Mouse (Mus musculus): ENCODE measurements around the gene Ctsw. TPM values are rescaled to one million over a fixed set of nuclear protein-coding genes. Genes with fewer than 3 reads are reported as not detected.

Ctsw gene
- polyA plus RNA-seq, 1 experiment from 2014 or later = 0.82 TPM

- Histone ChIP-seq H3K4me1 (peaks cover 40% of the 10 kb centered on the region), H3K27ac (peak overlapping the region; percentile 89), H3K4me3 (peak overlapping the region; percentile 73), H3K9me3 (no peaks in the 10 kb centered on the region), H3K4me2 (peak overlapping the region; percentile 97), H3K9ac (peak overlapping the region; percentile 71), H3K27me3 (no peaks in the 10 kb centered on the region), H3K36me3 (peaks cover 20% of the 10 kb centered on the region)
- under 1% methylated on average over 70 of the region's 70 CpGs for WGBS
- peak; percentile 92 for ATAC-seq (ENCODE audit: insufficient number of reproducible peaks, low FRiP score, low TSS enrichment, low read depth)
Measured at GRCm38 (mm10) chr19:5456922-5457745, 11.2 kb downstream of the Ctsw start.

DNA sequence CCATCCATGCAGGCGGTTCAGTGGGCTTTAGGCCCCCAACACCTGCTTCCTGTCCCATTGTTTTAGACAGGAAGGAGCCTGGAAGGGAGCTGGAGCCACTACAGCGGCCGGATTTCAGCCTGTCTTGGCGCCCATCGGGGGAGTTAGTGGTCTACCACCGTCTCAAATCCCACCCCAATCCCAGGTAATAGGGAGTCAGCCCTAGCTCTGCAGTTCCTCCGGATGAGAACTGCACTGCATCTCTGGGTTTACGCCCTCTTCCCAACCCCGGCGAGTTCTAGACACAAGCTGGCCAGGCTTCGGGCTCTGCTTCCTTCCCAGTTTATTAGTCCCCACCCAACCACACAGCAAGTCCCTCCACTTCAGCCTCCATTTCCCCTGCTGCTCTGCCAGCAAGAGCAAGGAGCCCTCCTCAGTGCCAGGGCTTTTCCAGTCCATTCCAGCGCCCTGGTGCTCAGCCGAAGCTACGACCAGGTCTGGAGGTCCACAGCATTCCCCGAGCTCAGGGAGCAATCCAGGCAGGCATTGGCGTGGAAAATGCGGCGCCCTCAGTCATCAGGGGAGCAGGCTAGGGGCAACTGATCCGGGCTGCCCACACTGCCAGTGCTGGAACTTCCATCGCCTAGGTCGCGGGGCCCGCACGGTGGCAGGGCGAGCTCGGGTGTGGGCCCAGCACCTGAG is 11.9 kb downstream of the Ctsw start:
- peaks cover 38% of the 10 kb centered on the region for H3K4me1 ChIP-seq
- no peaks in the 10 kb centered on the region for H3K9me3 ChIP-seq
- H3K27ac ChIP-seq = peak overlapping the region; percentile 89
- WGBS = 4% methylated on average over 26 of the region's 26 CpGs
- H3K4me3 ChIP-seq = peak overlapping the region; percentile 73
- ATAC-seq (ENCODE audit: insufficient number of reproducible peaks, low FRiP score, low TSS enrichment, low read depth) = no peak
- peak overlapping the region; percentile 71 for H3K9ac ChIP-seq
- H3K36me3 ChIP-seq = peaks cover 14% of the 10 kb centered on the region
- no peaks in the 10 kb centered on the region for H3K27me3 ChIP-seq
- peak overlapping the region; percentile 97 for H3K4me2 ChIP-seq

DNA sequence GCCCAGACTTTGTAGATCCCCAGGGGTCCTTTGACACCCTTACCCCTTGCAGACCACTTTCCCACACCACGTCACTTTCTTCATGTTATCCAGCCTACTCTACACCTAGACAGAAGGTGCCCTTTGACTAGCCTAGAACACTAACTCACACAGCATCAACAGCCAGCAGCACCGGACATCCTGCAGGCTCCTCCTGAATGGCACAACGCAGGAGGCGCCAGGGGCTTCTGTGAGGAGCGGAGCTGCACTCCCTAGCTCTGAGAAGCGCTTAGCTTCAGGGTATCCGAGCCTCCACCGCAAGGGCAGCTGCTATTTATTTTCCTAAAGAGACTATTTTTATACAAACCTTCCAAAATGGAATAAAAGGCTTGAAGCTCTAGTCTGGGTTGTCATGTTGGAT is 12.7 kb downstream of the Ctsw start:
- peak overlapping the region; percentile 73 for H3K4me3 ChIP-seq
- peak overlapping the region; percentile 22; the same call in 1 of the 2 replicates for H3K4me2 ChIP-seq
- peaks cover 13% of the 10 kb centered on the region for H3K36me3 ChIP-seq
- H3K9ac ChIP-seq = 0 out of 2 replicates have a peak overlapping the region, but pooled peaks have one; percentile 71
- peaks cover under 1% of the 10 kb centered on the region; the same call in 1 of the 2 replicates for H3K27me3 ChIP-seq
- 66% methylated on average over 8 of the region's 8 CpGs for WGBS
- H3K27ac ChIP-seq = no peak overlapping the region
- H3K4me1 ChIP-seq = peaks cover 31% of the 10 kb centered on the region
- no peak for ATAC-seq (ENCODE audit: insufficient number of reproducible peaks, low FRiP score, low TSS enrichment, low read depth)
- H3K9me3 ChIP-seq = no peaks in the 10 kb centered on the region

GRCm38 (mm10) chr19:5455037-5455436 is 13.3 kb downstream of the Ctsw start:
- H3K27ac ChIP-seq = no peak overlapping the region
- no peak overlapping the region for H3K9ac ChIP-seq
- H3K4me3 ChIP-seq = peak overlapping the region; percentile 73; the same call in 1 of the 2 replicates
- 84% methylated on average over 12 of the region's 12 CpGs for WGBS
- peaks cover 31% of the 10 kb centered on the region for H3K4me1 ChIP-seq
- no peaks in the 10 kb centered on the region for H3K9me3 ChIP-seq
- ATAC-seq (ENCODE audit: insufficient number of reproducible peaks, low FRiP score, low TSS enrichment, low read depth) = no peak
- peaks cover 13% of the 10 kb centered on the region for H3K36me3 ChIP-seq
- H3K4me2 ChIP-seq = no peak overlapping the region
- peaks cover 6% of the 10 kb centered on the region for H3K27me3 ChIP-seq

DNA sequence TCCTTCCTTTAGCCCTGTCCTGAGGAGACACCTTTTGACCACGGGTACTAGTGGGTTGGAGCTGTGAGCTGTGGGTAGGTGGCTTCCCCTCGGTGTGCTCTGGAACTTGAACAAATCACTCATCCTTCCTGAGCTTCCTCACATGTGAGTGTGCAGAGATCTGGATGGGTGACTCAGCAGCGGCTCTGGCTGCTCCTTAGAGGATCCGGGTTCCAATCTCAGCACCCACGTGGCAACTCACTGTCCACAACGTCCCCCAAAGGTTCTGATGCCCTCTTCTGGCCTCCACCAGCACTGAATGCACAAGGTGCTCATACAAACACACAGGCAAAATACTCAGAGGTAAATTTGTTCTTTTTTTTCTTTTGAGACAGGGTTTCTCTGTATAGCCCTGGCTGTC is 16.5 kb downstream of the Ctsw start:
- H3K9me3 ChIP-seq = peaks cover 4% of the 10 kb centered on the region; the same call in 1 of the 2 replicates
- no peak overlapping the region for H3K4me2 ChIP-seq
- ATAC-seq (ENCODE audit: insufficient number of reproducible peaks, low FRiP score, low TSS enrichment, low read depth) = no peak
- H3K4me3 ChIP-seq = no peak overlapping the region
- peaks cover 41% of the 10 kb centered on the region for H3K4me1 ChIP-seq
- 81% methylated on average over 6 of the region's 6 CpGs for whole genome bisulfite sequencing
- peaks cover 38% of the 10 kb centered on the region for H3K27me3 ChIP-seq
- no peak overlapping the region for H3K27ac ChIP-seq
- H3K9ac ChIP-seq = no peak overlapping the region
- H3K36me3 ChIP-seq = peaks cover 13% of the 10 kb centered on the region

- H3K4me1 ChIP-seq = peaks cover 25% of the 10 kb centered on the region
- H3K27me3 ChIP-seq = peaks cover 56% of the 10 kb centered on the region
- no peak overlapping the region for H3K4me3 ChIP-seq
- 88% methylated on average over 3 of the region's 3 CpGs for WGBS
- no peak overlapping the region for H3K27ac ChIP-seq
- no peak for ATAC-seq (ENCODE audit: insufficient number of reproducible peaks, low FRiP score, low TSS enrichment, low read depth)
- peaks cover 4% of the 10 kb centered on the region; the same call in 1 of the 2 replicates for H3K9me3 ChIP-seq
- H3K9ac ChIP-seq = no peak overlapping the region
- H3K4me2 ChIP-seq = no peak overlapping the region
- H3K36me3 ChIP-seq = peaks cover 10% of the 10 kb centered on the region
Measured at GRCm38 (mm10) chr19:5449673-5450072, 18.6 kb downstream of the Ctsw start.

DNA sequence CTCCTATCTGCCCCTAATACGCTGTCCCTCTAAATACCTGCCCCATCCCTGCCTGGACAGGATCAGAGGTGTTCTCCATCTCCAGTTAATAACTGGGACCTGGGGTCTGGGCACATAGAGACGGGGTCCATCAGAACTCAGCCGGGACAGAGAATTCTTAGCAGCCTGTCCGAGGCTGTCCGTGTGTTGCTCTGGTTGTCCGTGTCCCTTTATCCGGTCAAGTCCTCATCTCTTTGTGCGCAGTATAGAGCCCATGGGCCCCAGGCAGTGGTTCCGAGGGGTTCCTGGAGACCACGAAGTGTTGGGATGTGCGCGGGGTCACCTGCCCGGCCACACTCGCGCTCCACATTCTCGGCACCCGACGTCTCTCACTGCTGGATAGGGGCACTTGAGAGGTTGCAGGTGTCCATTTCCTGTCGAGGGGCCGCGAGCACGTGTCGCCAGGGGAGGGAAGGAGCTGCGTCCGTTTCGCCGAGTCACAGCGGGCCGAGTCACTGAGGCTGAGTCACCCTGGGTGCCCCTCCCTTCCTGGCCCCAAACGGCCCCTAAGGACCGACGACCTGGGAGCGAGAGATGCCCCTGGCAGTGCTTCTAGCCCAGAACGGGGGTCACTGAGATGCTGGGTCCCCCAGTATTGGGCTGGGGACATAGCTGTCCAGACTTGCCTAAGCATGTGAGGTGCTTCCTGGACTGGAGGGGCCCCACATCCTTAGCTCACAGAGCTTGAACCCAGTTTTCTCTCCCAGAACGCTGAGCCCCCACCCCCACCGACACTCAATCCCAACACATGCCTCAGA is 19.8 kb downstream of the Ctsw start:
- H3K27me3 ChIP-seq = peaks cover 56% of the 10 kb centered on the region
- H3K36me3 ChIP-seq = no peaks in the 10 kb centered on the region
- H3K4me1 ChIP-seq = peaks cover 22% of the 10 kb centered on the region
- no peak overlapping the region for H3K27ac ChIP-seq
- H3K4me3 ChIP-seq = peak overlapping the region; percentile 52
- H3K4me2 ChIP-seq = peak overlapping the region; percentile 89
- peaks cover 4% of the 10 kb centered on the region; the same call in 1 of the 2 replicates for H3K9me3 ChIP-seq
- no peak overlapping the region for H3K9ac ChIP-seq
- no peak for ATAC-seq (ENCODE audit: insufficient number of reproducible peaks, low FRiP score, low TSS enrichment, low read depth)
- 4% methylated on average over 34 of the region's 36 CpGs for WGBS

GRCm38 (mm10) chr19:5447515-5448353 is 20.6 kb downstream of the Ctsw start, which contains the start of gene Fosl1:
Fosl1 (plus strand) TSS chr19:5447547.
- Histone ChIP-seq H3K4me3 (peak within 1 kb of the TSS; percentile 52), H3K9me3 (peaks cover 4% of the 10 kb centered on the region; the same call in 1 of the 2 replicates), H3K4me2 (peak within 1 kb of the TSS; percentile 89), H3K27ac (no peak within 1 kb of the TSS), H3K4me1 (peaks cover 22% of the 10 kb centered on the region), H3K36me3 (no peaks in the 10 kb centered on the region), H3K27me3 (peaks cover 56% of the 10 kb centered on the region), H3K9ac (no peak within 1 kb of the TSS)
- peak; percentile 72; the same call in 1 of the 2 replicates for ATAC-seq (ENCODE audit: insufficient number of reproducible peaks, low FRiP score, low TSS enrichment, low read depth)
- under 1% methylated on average over 70 of the region's 70 CpGs for WGBS

DNA sequence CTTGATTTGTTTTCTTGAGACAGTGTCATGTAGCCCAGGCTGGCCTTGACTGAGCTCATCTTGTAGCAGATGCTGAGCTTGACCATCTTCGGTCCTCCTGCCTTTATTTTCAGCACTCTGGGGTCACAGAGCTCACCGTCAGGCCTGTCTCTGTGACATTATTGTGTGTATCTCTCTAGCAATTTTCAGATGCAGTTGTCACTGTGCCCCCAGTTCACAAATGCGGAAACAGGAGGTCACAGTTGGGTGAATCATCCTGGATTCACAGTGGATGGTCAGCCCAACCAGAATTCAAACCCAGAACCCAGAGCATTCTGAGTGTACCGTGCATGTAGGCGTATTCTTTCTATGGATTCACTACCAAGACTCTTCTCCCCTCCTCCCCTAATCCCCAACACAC is 22.6 kb downstream of the Ctsw start:
- ATAC-seq (ENCODE audit: insufficient number of reproducible peaks, low FRiP score, low TSS enrichment, low read depth) = no peak
- Histone ChIP-seq H3K27me3 (peaks cover 56% of the 10 kb centered on the region), H3K36me3 (no peaks in the 10 kb centered on the region), H3K9ac (no peak overlapping the region), H3K4me3 (no peak overlapping the region), H3K9me3 (peaks cover 4% of the 10 kb centered on the region; the same call in 1 of the 2 replicates), H3K27ac (no peak overlapping the region), H3K4me1 (peaks cover 22% of the 10 kb centered on the region), H3K4me2 (no peak overlapping the region)
- WGBS = 86% methylated on average over 5 of the region's 5 CpGs

GRCm38 (mm10) chr19:5444954-5445353 is 23.4 kb downstream of the Ctsw start:
- H3K4me3 ChIP-seq = no peak overlapping the region
- H3K4me1 ChIP-seq = peaks cover 22% of the 10 kb centered on the region
- peaks cover 4% of the 10 kb centered on the region; the same call in 1 of the 2 replicates for H3K9me3 ChIP-seq
- H3K27ac ChIP-seq = no peak overlapping the region
- ATAC-seq (ENCODE audit: insufficient number of reproducible peaks, low FRiP score, low TSS enrichment, low read depth) = no peak
- H3K27me3 ChIP-seq = peaks cover 49% of the 10 kb centered on the region
- H3K4me2 ChIP-seq = no peak overlapping the region
- no peaks in the 10 kb centered on the region for H3K36me3 ChIP-seq
- 41% methylated on average over 7 of the region's 7 CpGs for WGBS
- no peak overlapping the region for H3K9ac ChIP-seq
